Mouse (Mus musculus) intestine, embryonic 15.5 days (tissue): ENCODE results near the gene Sp9. TPM values are rescaled to one million over a fixed set of nuclear protein-coding genes. Genes with fewer than 3 reads are reported as not detected.

Source experiments
- ATAC-seq: fragments of 200-750 bp; cut with Nextera tagmentation; 2 replicates; pipeline ENCODE4 v1.8.0; 2017; ENCODE audit warnings: moderate TSS enrichment, moderate library complexity
- H3K27ac ChIP-seq: fragments of 300-500 bp; sonication (generic); 2 replicates; pipeline ENCODE4 v1.5.1; 2015; ENCODE audit warnings: mild to moderate bottlenecking, inconsistent platforms
- H3K27me3 ChIP-seq: fragments of 300-500 bp; sonication (generic); replicated peaks from 2 replicates; pipeline ENCODE4 v1.6.1; 2015; ENCODE audit warnings: inconsistent platforms
- H3K36me3 ChIP-seq: fragments of 300-500 bp; sonication (generic); 2 replicates; pipeline ENCODE4 v1.6.1; 2015; ENCODE audit warnings: inconsistent platforms
- H3K4me1 ChIP-seq: fragments of 300-500 bp; sonication (generic); replicated peaks from 2 replicates; pipeline ENCODE4 v1.6.1; 2015; ENCODE audit warnings: inconsistent platforms
- H3K4me2 ChIP-seq: fragments of 300-500 bp; sonication (generic); replicated peaks from 2 replicates; pipeline ENCODE4 v1.6.1; 2015; ENCODE audit warnings: mild to moderate bottlenecking, inconsistent platforms
- H3K4me3 ChIP-seq: fragments of 300-500 bp; sonication (generic); replicated peaks from 2 replicates; pipeline ENCODE4 v1.5.1; 2015; ENCODE audit warnings: inconsistent platforms
- H3K9ac ChIP-seq: fragments of 300-500 bp; sonication (generic); 2 replicates; pipeline ENCODE4 v1.6.1; 2015; ENCODE audit warnings: inconsistent platforms
- H3K9me3 ChIP-seq: fragments of 300-500 bp; sonication (generic); 2 replicates; pipeline ENCODE4 v1.6.1; 2016; ENCODE audit warnings: inconsistent platforms
- WGBS: fragments of 180-500 bp; shearing (Covaris S2); methylation state at CpG from one replicate; pipeline ENCODE4 v1.1.7; 2015; 5-methylcytosine and 5-hydroxymethylcytosine counted together
- polyA plus RNA-seq: library from polyadenylated mRNA; unstranded; fragments of >200 nt; fragmentation: Nextera tagmentation; extraction: Ambion mirVana; gene quantifications from 2 replicates; pipeline ENCODE4 v1.2.1, GENCODE M21; 2015

Sp9 gene
- polyA plus RNA-seq, 1 experiment from 2014 or later: not detected

DNA sequence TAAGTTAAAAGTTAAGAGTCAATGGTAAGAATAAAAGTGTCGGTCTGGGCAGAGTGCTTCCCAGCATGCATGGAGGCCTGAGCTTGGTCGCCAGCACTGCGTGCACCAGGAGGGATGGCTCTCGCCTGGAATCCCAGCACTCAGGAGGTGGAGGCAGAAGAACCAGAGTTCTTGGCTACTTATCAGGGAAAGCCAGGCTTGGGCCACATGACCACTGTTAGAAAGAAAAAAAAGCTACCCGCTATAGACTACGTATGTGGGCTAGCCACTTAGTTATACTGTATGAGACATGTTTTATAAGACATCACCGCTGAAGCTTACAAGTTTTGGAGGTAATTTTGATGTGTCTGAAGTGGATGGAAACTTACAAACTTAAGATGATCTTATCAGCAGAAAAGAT is 26.4 kb downstream of the Sp9 start:
- Histone ChIP-seq H3K4me2 (no peak overlapping the region), H3K27me3 (no peaks in the 10 kb centered on the region), H3K27ac (no peak overlapping the region), H3K4me1 (no peaks in the 10 kb centered on the region), H3K4me3 (no peak overlapping the region), H3K36me3 (0 out of 2 replicates have a peak, but pooled peaks cover 4% of the 10 kb centered on the region), H3K9ac (no peak overlapping the region), H3K9me3 (no peaks in the 10 kb centered on the region)
- no peak for ATAC-seq
- WGBS: 88% methylated on average over 7 of the region's 7 CpGs

DNA sequence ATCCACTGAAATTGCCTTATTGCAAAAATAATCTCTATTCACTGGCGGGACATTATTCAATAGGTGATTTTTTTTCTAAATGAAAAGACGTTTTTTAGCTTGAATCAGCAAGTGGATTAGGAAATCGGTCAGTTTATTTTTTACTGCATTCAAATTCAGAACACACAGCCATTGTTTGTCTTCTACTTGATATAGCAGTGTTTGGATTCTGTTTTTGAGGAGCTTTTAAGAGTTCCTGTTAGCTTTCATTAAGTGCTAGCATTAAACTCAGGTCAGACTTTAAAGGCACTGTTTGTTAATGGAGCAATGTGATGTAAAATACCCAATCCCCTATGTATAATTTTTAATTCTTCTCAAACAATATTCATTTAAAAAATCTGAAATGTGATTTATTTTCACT is 27.1 kb downstream of the Sp9 start:
- Histone ChIP-seq H3K4me1 (no peaks in the 10 kb centered on the region), H3K4me3 (no peak overlapping the region), H3K4me2 (no peak overlapping the region), H3K27me3 (no peaks in the 10 kb centered on the region), H3K27ac (no peak overlapping the region), H3K36me3 (0 out of 2 replicates have a peak, but pooled peaks cover 4% of the 10 kb centered on the region), H3K9ac (no peak overlapping the region), H3K9me3 (no peaks in the 10 kb centered on the region)
- no peak for ATAC-seq
- 89% methylated on average over 3 of the region's 3 CpGs for WGBS

DNA sequence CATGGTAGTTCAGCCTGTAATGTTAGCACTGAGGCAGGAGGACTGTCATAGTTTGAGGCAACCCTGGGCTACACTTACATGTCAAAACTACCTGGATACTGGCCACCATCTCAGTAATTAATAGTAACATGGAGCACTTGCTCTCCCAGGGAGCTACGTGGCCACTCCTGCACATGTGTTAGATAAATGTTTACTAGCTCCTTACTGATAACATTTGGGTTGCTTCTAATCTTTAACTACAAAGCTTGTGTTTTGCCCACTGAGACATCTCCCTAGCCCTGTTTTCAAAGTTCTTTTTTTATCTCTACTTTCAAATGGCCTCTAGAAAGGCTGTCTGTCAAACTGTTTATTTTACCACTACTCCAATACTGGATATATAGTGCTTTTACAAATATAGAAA is 30.3 kb downstream of the Sp9 start:
- Histone ChIP-seq H3K36me3 (peaks cover 8% of the 10 kb centered on the region; the same call in 1 of the 2 replicates), H3K27me3 (no peaks in the 10 kb centered on the region), H3K9ac (no peak overlapping the region), H3K4me1 (no peaks in the 10 kb centered on the region), H3K4me2 (no peak overlapping the region), H3K27ac (no peak overlapping the region), H3K9me3 (no peaks in the 10 kb centered on the region), H3K4me3 (no peak overlapping the region)
- 42% methylated on average over 1 of the region's 1 CpGs for WGBS
- no peak for ATAC-seq

DNA sequence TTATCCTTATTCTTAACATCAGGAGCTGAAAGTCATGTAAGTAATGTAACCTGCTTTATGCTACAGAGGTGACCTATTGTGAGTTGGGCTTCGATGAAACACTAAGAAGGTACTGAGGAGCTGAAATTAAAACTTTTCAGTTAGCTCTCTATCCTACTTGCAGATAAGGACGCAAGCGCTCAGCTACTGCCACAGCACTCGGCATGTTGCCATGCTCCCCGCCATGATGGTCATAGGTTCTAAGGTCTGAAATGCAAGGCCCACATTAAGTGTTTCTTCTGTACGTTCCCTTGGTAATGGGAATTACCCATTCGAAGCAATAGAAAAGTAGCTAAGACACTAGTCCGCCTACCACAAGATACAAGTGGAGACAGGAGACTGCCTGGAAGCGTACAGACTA is 31.0 kb downstream of the Sp9 start:
- 96% methylated on average over 9 of the region's 9 CpGs for WGBS
- Histone ChIP-seq H3K4me1 (no peaks in the 10 kb centered on the region), H3K4me2 (no peak overlapping the region), H3K36me3 (peaks cover 13% of the 10 kb centered on the region; the same call in 1 of the 2 replicates), H3K9ac (no peak overlapping the region), H3K27me3 (no peaks in the 10 kb centered on the region), H3K4me3 (no peak overlapping the region), H3K9me3 (no peaks in the 10 kb centered on the region), H3K27ac (no peak overlapping the region)
- no peak for ATAC-seq

DNA sequence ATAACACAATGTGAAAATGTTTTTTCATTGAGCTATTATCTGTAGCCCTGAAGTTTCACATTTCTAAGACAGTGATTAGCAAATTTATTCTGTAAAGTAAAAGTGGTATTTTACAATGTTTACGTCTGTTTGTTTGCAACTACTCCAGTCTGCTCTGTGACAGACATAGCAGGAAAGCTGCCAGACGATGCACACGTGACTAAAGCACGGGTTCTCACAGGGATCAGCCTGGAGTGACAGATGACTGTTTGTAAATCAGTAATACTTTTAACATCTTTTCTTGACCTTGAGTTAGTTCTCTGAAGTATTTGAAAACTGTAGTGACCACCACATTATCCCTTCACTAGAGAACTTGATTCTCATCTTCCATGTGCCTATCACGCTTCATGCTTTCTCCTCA is 32.8 kb downstream of the Sp9 start:
- Histone ChIP-seq H3K27me3 (no peaks in the 10 kb centered on the region), H3K27ac (no peak overlapping the region), H3K4me3 (no peak overlapping the region), H3K4me2 (no peak overlapping the region), H3K9ac (no peak overlapping the region), H3K36me3 (peaks cover 18% of the 10 kb centered on the region), H3K4me1 (no peaks in the 10 kb centered on the region), H3K9me3 (no peaks in the 10 kb centered on the region)
- ATAC-seq: no peak
- 79% methylated on average over 5 of the region's 5 CpGs for WGBS

DNA sequence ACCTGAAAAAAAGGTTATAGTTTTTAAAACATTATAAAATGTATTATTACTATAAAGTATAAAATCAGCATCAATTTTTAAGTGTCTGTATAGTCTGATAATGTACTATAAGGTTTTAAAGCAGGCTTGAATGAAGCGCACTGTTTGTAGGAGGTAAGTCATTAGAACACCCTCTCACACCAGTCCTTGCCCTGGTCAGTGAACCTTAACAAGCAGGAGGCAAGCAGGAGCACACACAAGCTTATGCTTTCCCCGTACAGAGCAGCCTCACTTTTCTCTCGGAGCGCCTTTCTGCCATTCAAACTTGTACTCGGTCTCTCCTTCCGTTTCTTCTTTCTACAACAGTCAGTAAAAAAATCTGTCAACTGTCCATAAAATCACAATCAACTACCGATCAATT is 34.3 kb downstream of the Sp9 start:
- Histone ChIP-seq H3K4me2 (no peak overlapping the region), H3K9me3 (no peaks in the 10 kb centered on the region), H3K4me3 (no peak overlapping the region), H3K27me3 (no peaks in the 10 kb centered on the region), H3K27ac (no peak overlapping the region), H3K9ac (no peak overlapping the region), H3K4me1 (no peaks in the 10 kb centered on the region; the same call in 1 of the 2 replicates), H3K36me3 (peaks cover 20% of the 10 kb centered on the region)
- no peak for ATAC-seq
- 89% methylated on average over 7 of the region's 7 CpGs for WGBS

DNA sequence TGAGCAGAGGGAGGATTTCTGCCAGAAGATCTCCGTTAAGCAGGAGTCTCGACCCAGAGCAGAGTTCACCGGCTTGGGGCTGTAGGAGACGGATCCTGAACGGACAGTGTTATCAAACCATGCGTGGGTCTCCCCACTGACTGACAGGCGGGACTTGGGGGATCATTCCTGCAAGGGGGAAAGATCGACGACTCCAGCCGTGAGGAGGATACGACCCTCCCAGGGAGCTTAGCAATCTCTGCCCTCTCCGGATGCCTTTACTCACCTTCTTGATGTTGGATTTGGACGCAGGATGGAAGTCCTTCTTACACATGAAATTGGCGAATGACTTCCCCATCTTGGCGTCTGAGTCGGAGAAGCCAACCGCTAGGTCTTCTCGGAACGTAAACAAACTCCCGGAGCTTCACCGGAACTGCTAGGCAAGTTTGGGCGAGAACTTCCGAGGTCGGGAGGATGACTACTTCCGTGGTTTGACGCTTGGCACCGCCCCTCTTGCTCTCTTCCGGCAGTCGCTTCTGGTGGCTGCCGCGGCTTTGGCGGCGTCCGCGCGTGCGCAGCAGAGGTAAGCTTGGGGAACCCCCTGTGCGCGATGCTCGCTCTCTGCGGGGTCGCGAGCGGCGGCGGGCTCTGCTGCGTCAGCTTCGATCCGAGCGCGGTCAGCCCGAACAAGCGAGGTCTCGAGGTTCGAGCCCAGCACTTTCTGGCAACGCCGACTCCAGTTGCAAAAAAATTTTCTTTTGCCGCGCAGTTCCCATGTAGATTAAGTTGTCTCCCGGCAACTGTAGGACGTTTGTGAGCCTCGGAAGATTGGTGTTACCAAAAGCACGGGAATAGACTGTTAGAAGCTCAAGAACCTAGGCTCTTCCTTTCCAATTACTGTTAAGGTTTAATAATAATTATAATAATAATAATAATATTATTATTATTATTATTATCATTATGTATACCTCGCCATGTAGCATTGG is 40.7 kb downstream of the Sp9 start, which contains the start of the genes Scrn3 and Cir1:
Gene Scrn3, plus strand, starts transcription at position 450 of the 965 bp plus-strand sequence.
Gene Cir1, minus strand, starts transcription at position 550 of the 965 bp plus-strand sequence.
- under 1% methylated on average over 64 of the region's 64 CpGs for WGBS
- Histone ChIP-seq H3K4me2 (peak within 1 kb of the TSS; percentile 75), H3K4me1 (peaks cover 7% of the 10 kb centered on the region; the same call in 1 of the 2 replicates), H3K9ac (peak within 1 kb of the TSS; percentile 60), H3K4me3 (peak within 1 kb of the TSS; percentile 82), H3K27me3 (no peaks in the 10 kb centered on the region), H3K9me3 (no peaks in the 10 kb centered on the region), H3K27ac (peak within 1 kb of the TSS; percentile 83), H3K36me3 (peaks cover 10% of the 10 kb centered on the region)
- peak; percentile 97 for ATAC-seq

DNA sequence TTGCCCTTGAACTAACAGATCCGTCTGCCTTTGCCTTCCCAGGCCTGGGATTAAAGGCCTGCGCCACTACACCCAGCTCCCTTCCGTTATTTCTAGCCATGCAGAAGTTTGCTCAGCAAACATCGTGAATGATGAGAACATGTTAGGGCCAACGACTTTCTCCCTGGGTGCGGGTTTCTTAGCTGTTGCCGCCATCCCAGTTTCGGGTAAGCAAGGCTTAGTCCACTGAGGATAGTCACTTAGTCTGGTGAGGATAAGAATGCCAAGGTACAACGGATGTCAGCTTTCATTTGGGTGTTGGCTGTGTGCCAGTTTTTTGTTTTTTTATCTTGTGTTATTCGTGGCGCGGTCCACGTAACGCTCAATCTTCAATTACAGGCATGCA is 41.4 kb downstream of the Sp9 start:
- Histone ChIP-seq H3K4me3 (peak overlapping the region; percentile 82), H3K9ac (peak overlapping the region; percentile 60), H3K4me1 (peaks cover 7% of the 10 kb centered on the region; the same call in 1 of the 2 replicates), H3K9me3 (no peaks in the 10 kb centered on the region), H3K4me2 (peak overlapping the region; percentile 63), H3K36me3 (peaks cover 6% of the 10 kb centered on the region; the same call in 1 of the 2 replicates), H3K27me3 (no peaks in the 10 kb centered on the region), H3K27ac (peak overlapping the region; percentile 83)
- WGBS: 37% methylated on average over 14 of the region's 14 CpGs
- peak; percentile 74 for ATAC-seq

DNA sequence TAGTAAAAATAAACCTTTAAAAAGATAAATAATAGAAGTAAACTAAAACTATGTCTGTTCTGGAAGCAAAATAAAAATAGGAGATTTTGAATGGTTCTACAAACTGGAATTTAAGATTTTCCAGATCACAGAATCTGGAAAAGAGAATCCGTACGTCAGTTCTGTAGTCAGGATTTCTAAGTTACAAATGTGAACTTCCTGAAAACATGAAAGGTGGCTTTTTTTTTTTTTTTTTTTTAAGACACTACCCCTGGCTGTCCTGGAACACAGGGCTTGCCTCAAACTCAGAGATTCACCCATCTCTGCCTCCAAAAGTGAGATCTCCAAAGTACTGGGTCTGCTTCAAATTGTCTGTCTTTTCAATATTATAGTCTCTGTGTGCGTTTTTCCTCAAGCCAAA is 42.6 kb downstream of the Sp9 start:
- Histone ChIP-seq H3K9ac (no peak overlapping the region), H3K9me3 (no peaks in the 10 kb centered on the region), H3K4me2 (no peak overlapping the region), H3K27ac (no peak overlapping the region), H3K36me3 (0 out of 2 replicates have a peak, but pooled peaks cover 2% of the 10 kb centered on the region), H3K4me3 (no peak overlapping the region), H3K4me1 (peaks cover 7% of the 10 kb centered on the region; the same call in 1 of the 2 replicates), H3K27me3 (no peaks in the 10 kb centered on the region)
- ATAC-seq: no peak
- WGBS: 87% methylated on average over 3 of the region's 3 CpGs

DNA sequence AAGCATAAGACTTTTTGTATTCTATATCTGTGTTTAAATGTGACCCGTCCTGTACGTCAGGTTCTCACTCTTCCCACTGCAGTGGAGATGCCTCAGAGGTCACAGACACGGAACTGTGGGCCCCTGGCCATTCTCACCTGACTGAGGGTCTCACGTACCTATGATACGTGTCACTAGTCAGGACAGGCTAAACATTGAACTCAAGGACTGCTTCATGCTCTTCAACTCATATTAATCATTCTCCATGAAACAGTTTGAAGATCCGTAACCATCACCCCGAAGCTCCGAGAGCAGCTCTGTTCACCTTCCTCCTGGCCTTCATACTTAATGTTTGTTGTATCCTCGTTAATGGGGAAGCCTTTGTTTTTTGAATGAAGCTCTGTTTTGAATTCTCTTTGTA is 45.7 kb downstream of the Sp9 start:
- no peaks in the 10 kb centered on the region for H3K36me3 ChIP-seq

DNA sequence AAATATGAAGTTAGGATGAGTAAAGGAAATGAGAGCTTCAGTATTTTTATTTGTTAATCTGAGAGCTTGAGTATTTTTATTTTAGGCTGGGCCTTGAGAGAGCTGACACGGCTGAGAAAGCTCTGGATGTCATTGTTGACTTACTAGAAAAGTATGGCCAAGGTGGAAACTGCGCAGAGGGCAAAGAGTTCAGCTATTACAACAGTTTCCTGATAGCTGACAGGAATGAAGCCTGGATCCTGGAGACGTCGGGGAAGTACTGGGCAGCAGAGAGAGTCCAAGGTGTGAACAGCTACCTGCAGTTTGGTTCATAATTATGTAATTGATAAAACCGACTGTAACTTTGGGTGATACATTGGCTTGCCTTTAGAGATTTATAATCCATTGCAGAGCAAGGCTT is 47.5 kb downstream of the Sp9 start:
- Histone ChIP-seq H3K36me3 (no peaks in the 10 kb centered on the region), H3K9ac (no peak overlapping the region), H3K4me1 (no peaks in the 10 kb centered on the region), H3K4me2 (no peak overlapping the region), H3K4me3 (no peak overlapping the region), H3K9me3 (no peaks in the 10 kb centered on the region), H3K27ac (no peak overlapping the region), H3K27me3 (no peaks in the 10 kb centered on the region)
- no peak for ATAC-seq
- 79% methylated on average over 5 of the region's 5 CpGs for WGBS

More for the DNA sequence above, 45.7 kb downstream of the Sp9 start:
- H3K27me3 ChIP-seq: no peaks in the 10 kb centered on the region
- H3K9me3 ChIP-seq: no peaks in the 10 kb centered on the region
- H3K4me2 ChIP-seq: no peak overlapping the region
- 91% methylated on average over 9 of the region's 9 CpGs for WGBS
- H3K4me3 ChIP-seq: no peak overlapping the region
- no peak overlapping the region for H3K9ac ChIP-seq
- ATAC-seq: no peak
- peaks cover 3% of the 10 kb centered on the region; the same call in 1 of the 2 replicates for H3K4me1 ChIP-seq
- H3K27ac ChIP-seq: no peak overlapping the region

DNA sequence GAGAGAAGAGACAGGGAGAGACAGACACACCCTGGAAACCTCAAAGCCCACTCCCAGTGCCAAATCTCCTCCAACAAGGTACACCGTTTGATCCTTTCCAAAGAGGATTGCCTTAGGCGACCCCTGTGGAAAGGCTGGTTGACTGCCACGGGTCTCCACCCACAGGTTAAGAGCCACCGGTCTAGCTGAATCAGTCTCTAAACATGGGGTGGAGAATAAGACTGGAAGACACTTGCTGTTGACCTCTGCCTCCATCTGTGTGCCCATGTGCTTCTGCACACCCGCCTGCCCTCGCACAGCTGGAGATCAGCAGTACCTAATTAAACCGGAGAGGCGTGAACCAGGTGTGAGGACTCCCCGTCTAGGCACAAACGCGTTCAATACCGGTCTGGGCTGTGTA is 51.3 kb downstream of the Sp9 start:
- Histone ChIP-seq H3K36me3 (no peaks in the 10 kb centered on the region), H3K4me3 (no peak overlapping the region), H3K4me1 (no peaks in the 10 kb centered on the region), H3K9ac (no peak overlapping the region), H3K27ac (no peak overlapping the region), H3K4me2 (no peak overlapping the region), H3K27me3 (no peaks in the 10 kb centered on the region), H3K9me3 (no peaks in the 10 kb centered on the region)
- no peak for ATAC-seq
- 65% methylated on average over 12 of the region's 12 CpGs for WGBS
